19 mouse cellular contexts compared by ENCODE assay signal in genomic region chr12:72323778-72324177, GRCm38 (mm10).
"Had no signal": no experiment of that assay in that cellular context is flagged by ENCODE, and none has a peak within 500 bp of the region (broad histone marks: within the 10 kb centered on the region; RNA-seq: fewer than 3 reads in every experiment).

No protein-coding gene starts in this region.

- H3K27ac ChIP-seq: limb, embryonic 12.5 days; limb, embryonic 15.5 days; liver, embryonic 14.5 days; macrophage; midbrain, embryonic 12.5 days; midbrain, embryonic 15.5 days; neural tube, embryonic 13.5 days; stomach, postnatal 0 days had no signal

- H3K36me3 ChIP-seq: limb, embryonic 12.5 days; limb, embryonic 15.5 days; midbrain, embryonic 12.5 days; midbrain, embryonic 15.5 days; neural tube, embryonic 13.5 days had no signal

- H3K4me2 ChIP-seq: limb, embryonic 12.5 days; limb, embryonic 15.5 days; liver, embryonic 11.5 days; midbrain, embryonic 12.5 days; midbrain, embryonic 15.5 days; neural tube, embryonic 13.5 days had no signal

- H3K4me3 ChIP-seq: limb, embryonic 12.5 days; limb, embryonic 15.5 days; midbrain, embryonic 12.5 days; midbrain, embryonic 15.5 days; neural tube, embryonic 13.5 days had no signal

- H3K9ac ChIP-seq: limb, embryonic 12.5 days; limb, embryonic 15.5 days; liver, embryonic 14.5 days; liver, postnatal 0 days; midbrain, embryonic 12.5 days; midbrain, embryonic 15.5 days; neural tube, embryonic 13.5 days had no signal

- DNase-seq: kidney, adult 18-20 months; kidney, adult 9 months; kidney, postnatal 14 days; left cerebral cortex, postnatal 4 days; liver, postnatal 0 days; thymus, adult 2 months; thymus, postnatal 14 days; thymus, postnatal 4 days had no signal

- H3K9me3 ChIP-seq: limb, embryonic 12.5 days; limb, embryonic 15.5 days; midbrain, embryonic 12.5 days; midbrain, embryonic 15.5 days; neural tube, embryonic 13.5 days had no signal

- H3K4me1 ChIP-seq: limb, embryonic 12.5 days; limb, embryonic 15.5 days; midbrain, embryonic 12.5 days; midbrain, embryonic 15.5 days had no signal

- H3K27me3 ChIP-seq: limb, embryonic 12.5 days; limb, embryonic 15.5 days; midbrain, embryonic 12.5 days; midbrain, embryonic 15.5 days; neural tube, embryonic 13.5 days had no signal

- ATAC-seq: inflammation-experienced regulatory T-cells, adult 6 months; intestine, embryonic 16.5 days; liver, postnatal 0 days; midbrain, embryonic 15.5 days had no signal
